Mouse (Mus musculus): ENCODE data around the gene Gm17428. TPM values are rescaled to one million over a fixed set of nuclear protein-coding genes. Genes with fewer than 3 reads are reported as not detected.

Gm17428 gene
- polyA plus RNA-seq, 1 experiment, result not detected

DNA sequence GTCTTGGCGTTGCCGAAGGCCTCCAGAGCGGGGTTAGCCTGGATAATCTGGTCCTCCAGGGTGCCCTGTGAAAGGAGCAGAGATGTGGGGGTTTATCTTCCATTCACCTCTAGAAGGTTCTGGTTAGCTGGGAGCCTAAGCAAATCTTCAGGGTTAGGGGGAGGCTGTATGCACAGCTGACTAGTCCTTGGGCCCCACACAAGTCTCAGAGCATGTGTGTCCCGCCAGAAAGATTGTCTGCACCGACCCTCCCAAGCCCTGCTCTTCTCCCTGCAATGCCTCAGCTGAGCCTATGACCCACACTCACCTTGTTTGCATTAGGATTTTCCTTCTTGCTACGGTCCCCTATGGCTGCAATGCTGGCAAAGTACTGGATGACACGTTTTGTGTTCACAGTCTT lies 14.0 kb upstream of the Gm17428 start:
- H3K27ac ChIP-seq (ENCODE audit: insufficient read depth, low read length), result no peak overlapping the region
- no peaks in the 10 kb centered on the region for H3K27me3 ChIP-seq (ENCODE audit: control insufficient read depth, insufficient read depth, low read length, poor library complexity, severe bottlenecking)
- H3K9ac ChIP-seq (ENCODE audit: low read depth, poor library complexity, severe bottlenecking), result no peak overlapping the region
- H3K4me3 ChIP-seq (ENCODE audit: low read depth, low read length), result no peak overlapping the region
- H3K9me3 ChIP-seq (replicated peaks; ENCODE audit: control insufficient read depth, insufficient read depth, low read length, poor library complexity, severe bottlenecking), result no peaks in the 10 kb centered on the region
- no peaks in the 10 kb centered on the region for H3K4me1 ChIP-seq (ENCODE audit: control insufficient read depth, insufficient read depth, low read length)
- TF ChIP-seq POLR2A (IDR thresholded peaks at IDR 0.05; ENCODE audit: insufficient read depth, low read length) (no peak), CTCF (IDR thresholded peaks at IDR 0.05; ENCODE audit: low read depth, low read length) (no peak), EP300 (IDR thresholded peaks at IDR 0.05; ENCODE audit: insufficient read depth, low read depth, low read length) (no peak)
- no peaks in the 10 kb centered on the region for H3K36me3 ChIP-seq (ENCODE audit: control insufficient read depth, insufficient read depth, low read length, poor library complexity, severe bottlenecking)

DNA sequence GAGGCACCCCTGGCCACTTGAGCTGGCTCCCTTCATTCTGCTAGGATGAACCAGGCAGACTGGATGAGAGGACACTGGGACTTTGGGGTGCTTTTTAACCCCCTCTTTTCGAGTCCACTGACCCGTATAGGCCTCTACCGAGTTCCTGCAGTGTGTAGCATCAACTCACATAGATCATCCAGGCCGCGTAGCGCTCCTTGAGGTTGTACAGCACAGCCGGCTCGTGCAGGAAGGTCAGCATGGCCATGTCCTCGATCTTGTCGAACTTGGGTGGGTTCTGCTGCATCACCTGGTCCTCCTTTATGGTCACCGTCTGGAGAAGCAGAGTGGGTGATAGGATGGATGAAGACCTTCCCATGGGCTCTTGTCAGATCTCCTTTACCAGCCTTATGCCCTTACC lies 13.0 kb upstream of the Gm17428 start:
- no peak for TF ChIP-seq CTCF (IDR thresholded peaks at IDR 0.05; ENCODE audit: low read depth, low read length)
- no peak for TF ChIP-seq POLR2A (IDR thresholded peaks at IDR 0.05; ENCODE audit: insufficient read depth, low read length)
- TF ChIP-seq EP300 (IDR thresholded peaks at IDR 0.05; ENCODE audit: insufficient read depth, low read depth, low read length), result no peak
- no peaks in the 10 kb centered on the region for H3K36me3 ChIP-seq (ENCODE audit: control insufficient read depth, insufficient read depth, low read length, poor library complexity, severe bottlenecking)
- H3K4me3 ChIP-seq (ENCODE audit: low read depth, low read length), result no peak overlapping the region
- H3K9ac ChIP-seq (ENCODE audit: low read depth, poor library complexity, severe bottlenecking), result no peak overlapping the region
- no peaks in the 10 kb centered on the region for H3K27me3 ChIP-seq (ENCODE audit: control insufficient read depth, insufficient read depth, low read length, poor library complexity, severe bottlenecking)
- H3K9me3 ChIP-seq (replicated peaks; ENCODE audit: control insufficient read depth, insufficient read depth, low read length, poor library complexity, severe bottlenecking), result no peaks in the 10 kb centered on the region
- no peak overlapping the region for H3K27ac ChIP-seq (ENCODE audit: insufficient read depth, low read length)
- H3K4me1 ChIP-seq (ENCODE audit: control insufficient read depth, insufficient read depth, low read length), result no peaks in the 10 kb centered on the region

GRCm38 (mm10) chr14:54965044-54965443 lies 11.7 kb upstream of the Gm17428 start:
- Histone ChIP-seq H3K4me3 (ENCODE audit: low read depth, low read length) (no peak overlapping the region), H3K27ac (ENCODE audit: insufficient read depth, low read length) (no peak overlapping the region), H3K27me3 (ENCODE audit: control insufficient read depth, insufficient read depth, low read length, poor library complexity, severe bottlenecking) (no peaks in the 10 kb centered on the region), H3K9ac (ENCODE audit: low read depth, poor library complexity, severe bottlenecking) (no peak overlapping the region), H3K36me3 (ENCODE audit: control insufficient read depth, insufficient read depth, low read length, poor library complexity, severe bottlenecking) (no peaks in the 10 kb centered on the region), H3K4me1 (ENCODE audit: control insufficient read depth, insufficient read depth, low read length) (no peaks in the 10 kb centered on the region), H3K9me3 (replicated peaks; ENCODE audit: control insufficient read depth, insufficient read depth, low read length, poor library complexity, severe bottlenecking) (no peaks in the 10 kb centered on the region)
- TF ChIP-seq CTCF (IDR thresholded peaks at IDR 0.05; ENCODE audit: low read depth, low read length), result no peak
- no peak for TF ChIP-seq POLR2A (IDR thresholded peaks at IDR 0.05; ENCODE audit: insufficient read depth, low read length)
- no peak for TF ChIP-seq EP300 (IDR thresholded peaks at IDR 0.05; ENCODE audit: insufficient read depth, low read depth, low read length)

DNA sequence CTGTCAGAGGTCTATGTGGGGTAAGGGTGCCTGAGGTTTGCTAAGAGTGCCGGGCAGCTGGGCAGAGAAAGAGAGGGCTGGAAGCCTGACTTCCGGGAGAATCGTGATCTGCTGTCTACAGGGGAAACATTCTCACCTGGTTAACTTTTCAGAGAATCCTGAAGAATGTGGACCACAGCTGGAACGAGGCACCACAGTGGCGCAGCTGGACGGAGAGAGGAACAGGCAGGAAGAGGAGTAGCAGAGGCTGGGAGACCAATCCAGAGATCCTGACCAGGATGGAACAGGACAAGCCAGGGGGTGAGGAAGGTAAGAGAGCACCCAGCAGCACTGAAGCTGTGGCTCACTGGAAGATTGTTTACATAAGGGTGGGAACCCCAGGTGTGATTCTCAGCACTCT lies 11.1 kb upstream of the Gm17428 start:
- Histone ChIP-seq H3K27ac (ENCODE audit: insufficient read depth, low read length) (no peak overlapping the region), H3K4me1 (ENCODE audit: control insufficient read depth, insufficient read depth, low read length) (no peaks in the 10 kb centered on the region), H3K9ac (ENCODE audit: low read depth, poor library complexity, severe bottlenecking) (no peak overlapping the region), H3K36me3 (ENCODE audit: control insufficient read depth, insufficient read depth, low read length, poor library complexity, severe bottlenecking) (no peaks in the 10 kb centered on the region), H3K9me3 (replicated peaks; ENCODE audit: control insufficient read depth, insufficient read depth, low read length, poor library complexity, severe bottlenecking) (no peaks in the 10 kb centered on the region), H3K27me3 (ENCODE audit: control insufficient read depth, insufficient read depth, low read length, poor library complexity, severe bottlenecking) (no peaks in the 10 kb centered on the region), H3K4me3 (ENCODE audit: low read depth, low read length) (no peak overlapping the region)
- no peak for TF ChIP-seq EP300 (IDR thresholded peaks at IDR 0.05; ENCODE audit: insufficient read depth, low read depth, low read length)
- TF ChIP-seq POLR2A (IDR thresholded peaks at IDR 0.05; ENCODE audit: insufficient read depth, low read length), result no peak
- no peak for TF ChIP-seq CTCF (IDR thresholded peaks at IDR 0.05; ENCODE audit: low read depth, low read length)

DNA sequence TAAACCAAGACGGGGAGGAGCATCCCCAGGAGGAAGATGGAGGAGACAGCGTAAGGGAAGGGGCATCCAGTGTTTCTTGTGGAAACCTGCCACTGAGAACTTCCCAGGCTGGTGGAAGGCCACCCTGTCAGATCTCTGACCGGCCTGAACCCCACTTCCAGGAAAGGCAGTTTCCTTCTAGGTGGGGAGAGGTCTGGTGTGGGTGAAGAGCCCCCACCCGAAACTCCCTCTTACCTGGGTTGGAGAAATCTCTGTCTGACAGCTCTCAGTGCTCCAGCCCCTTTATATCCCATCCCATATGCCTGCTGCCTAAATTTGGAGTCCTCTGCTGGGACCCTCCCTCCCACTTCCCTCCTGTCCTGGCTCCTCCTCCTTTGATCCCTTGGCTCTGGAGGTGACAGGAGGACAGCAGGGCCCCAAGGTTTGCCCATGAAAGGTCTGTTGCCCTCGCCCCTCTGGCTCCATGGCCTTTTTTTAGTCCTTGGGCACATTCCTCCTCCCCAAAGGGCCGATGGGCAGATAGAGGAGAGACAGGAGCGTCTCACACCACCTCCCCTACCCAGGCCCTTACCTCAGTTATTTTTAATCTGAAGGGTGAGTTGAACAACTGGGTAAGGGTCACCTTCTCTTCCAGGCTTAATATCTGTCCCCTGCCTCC lies 10.3 kb upstream of the Gm17428 start, which contains the start of gene Myh6:
Gene Myh6, minus strand, starts transcription at position 608 of the 658 bp plus-strand sequence.
- H3K4me3 ChIP-seq (ENCODE audit: low read depth, low read length), result no peak within 1 kb of the TSS
- no peak within 1 kb of the TSS for H3K9ac ChIP-seq (ENCODE audit: low read depth, poor library complexity, severe bottlenecking)
- TF ChIP-seq POLR2A (IDR thresholded peaks at IDR 0.05; ENCODE audit: insufficient read depth, low read length), result no peak
- TF ChIP-seq CTCF (IDR thresholded peaks at IDR 0.05; ENCODE audit: low read depth, low read length), result no peak
- no peak for TF ChIP-seq EP300 (IDR thresholded peaks at IDR 0.05; ENCODE audit: insufficient read depth, low read depth, low read length)
- no peaks in the 10 kb centered on the region for H3K36me3 ChIP-seq (ENCODE audit: control insufficient read depth, insufficient read depth, low read length, poor library complexity, severe bottlenecking)
- H3K9me3 ChIP-seq (replicated peaks; ENCODE audit: control insufficient read depth, insufficient read depth, low read length, poor library complexity, severe bottlenecking), result no peaks in the 10 kb centered on the region
- no peaks in the 10 kb centered on the region for H3K4me1 ChIP-seq (ENCODE audit: control insufficient read depth, insufficient read depth, low read length)
- no peaks in the 10 kb centered on the region for H3K27me3 ChIP-seq (ENCODE audit: control insufficient read depth, insufficient read depth, low read length, poor library complexity, severe bottlenecking)
- H3K27ac ChIP-seq (ENCODE audit: insufficient read depth, low read length), result no peak within 1 kb of the TSS

DNA sequence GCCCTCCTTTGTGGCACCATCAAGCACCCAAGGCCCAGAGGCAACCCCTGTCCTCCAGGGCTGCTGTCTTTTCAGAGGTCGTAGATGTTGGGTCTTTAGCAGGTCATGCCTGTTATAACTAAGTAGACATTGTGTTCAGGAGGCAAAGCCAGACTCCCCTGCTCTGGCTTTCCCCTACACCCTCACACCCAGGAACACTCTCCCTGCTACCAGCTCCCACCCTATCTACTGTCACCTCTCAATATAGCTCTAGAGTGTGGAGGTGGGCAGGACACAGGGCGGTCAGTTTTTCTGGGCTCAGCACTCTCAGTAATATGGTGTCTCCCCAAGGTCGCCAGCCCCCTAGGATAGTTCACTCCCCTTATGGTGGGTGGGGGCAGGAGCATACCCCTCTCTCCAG lies 8.9 kb upstream of the Gm17428 start:
- TF ChIP-seq CTCF (IDR thresholded peaks at IDR 0.05; ENCODE audit: low read depth, low read length), result no peak
- no peak for TF ChIP-seq EP300 (IDR thresholded peaks at IDR 0.05; ENCODE audit: insufficient read depth, low read depth, low read length)
- TF ChIP-seq POLR2A (IDR thresholded peaks at IDR 0.05; ENCODE audit: insufficient read depth, low read length), result no peak
- Histone ChIP-seq H3K9me3 (replicated peaks; ENCODE audit: control insufficient read depth, insufficient read depth, low read length, poor library complexity, severe bottlenecking) (no peaks in the 10 kb centered on the region), H3K4me3 (ENCODE audit: low read depth, low read length) (no peak overlapping the region), H3K9ac (ENCODE audit: low read depth, poor library complexity, severe bottlenecking) (no peak overlapping the region), H3K4me1 (ENCODE audit: control insufficient read depth, insufficient read depth, low read length) (no peaks in the 10 kb centered on the region), H3K27ac (ENCODE audit: insufficient read depth, low read length) (no peak overlapping the region), H3K36me3 (ENCODE audit: control insufficient read depth, insufficient read depth, low read length, poor library complexity, severe bottlenecking) (no peaks in the 10 kb centered on the region), H3K27me3 (ENCODE audit: control insufficient read depth, insufficient read depth, low read length, poor library complexity, severe bottlenecking) (no peaks in the 10 kb centered on the region)

All from ES-Bruce4 (cell line).